ENCODE assay signal across 1 mouse cellular context in the genomic region with DNA sequence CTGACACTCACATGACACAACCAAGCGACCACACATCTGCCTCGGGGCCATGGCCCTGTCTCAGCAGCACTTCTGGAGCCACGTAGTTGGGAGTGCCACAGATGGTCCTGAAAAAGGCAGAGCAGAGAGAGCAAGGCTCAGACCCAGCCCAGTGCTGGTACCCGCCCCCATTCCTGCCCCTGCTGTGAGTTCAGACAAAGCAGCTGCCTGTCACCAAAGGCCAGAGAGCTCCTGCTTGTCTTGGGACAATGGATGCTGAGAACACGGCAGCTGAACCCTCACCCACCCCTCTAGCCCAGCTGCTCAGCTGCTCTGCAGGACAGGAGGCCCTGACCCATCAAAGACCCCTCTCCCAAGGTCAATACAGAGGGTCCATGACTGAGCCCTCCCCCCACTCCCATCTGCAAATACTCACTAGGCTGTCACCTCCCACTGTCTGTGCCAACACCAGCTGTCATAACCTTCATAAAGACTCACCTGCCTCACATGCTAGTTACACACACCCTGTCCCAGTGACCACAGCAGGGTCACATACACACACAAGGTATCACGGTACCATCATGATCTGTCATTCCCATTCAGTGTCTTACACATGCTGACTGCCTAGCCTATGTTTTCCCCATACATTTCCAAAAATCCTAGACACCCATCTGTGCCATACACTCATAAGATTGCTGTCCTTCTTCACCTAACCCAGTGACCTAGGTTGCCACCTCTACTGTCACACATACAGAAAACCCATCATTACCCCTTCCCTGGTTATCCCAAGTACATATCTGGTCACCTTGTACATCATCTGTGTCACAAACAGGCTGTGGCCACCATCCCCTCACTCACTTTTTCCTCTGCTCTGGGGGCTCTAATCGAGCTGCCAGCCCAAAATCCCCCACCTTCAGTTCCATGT.
TF ChIP-seq lines count a peak whose summit lies in the region.

No protein-coding gene starts in this region.

TF ChIP-seq in CH12.LX, 34 proteins besides CTCF, POLR2A, EP300 and RAD21 (continued from another document):
- TF ChIP-seq MAX (IDR thresholded peaks at IDR 0.05; ENCODE audit: low read length) (no peak), IRF4 (IDR thresholded peaks at IDR 0.05; ENCODE audit: low read depth, low read length) (no peak), SIN3A (IDR thresholded peaks at IDR 0.05; ENCODE audit: low read length) (no peak), UBTF (IDR thresholded peaks at IDR 0.05; ENCODE audit: low read depth, low read length) (no peak), GABPA (IDR thresholded peaks at IDR 0.05; ENCODE audit: insufficient replicate concordance, low read depth, low read length) (no peak), NELFE (IDR thresholded peaks at IDR 0.05; ENCODE audit: low read depth, low read length) (no peak), ZMIZ1 (IDR thresholded peaks at IDR 0.05; ENCODE audit: low read depth, low read length) (no peak), TCF12 (IDR thresholded peaks at IDR 0.05; ENCODE audit: low read depth, low read length) (no peak), MYC (IDR thresholded peaks at IDR 0.05; ENCODE audit: low read depth, low read length) (no peak), TBP (conservative IDR thresholded peaks at IDR 0.05; ENCODE audit: low read depth, low read length) (no peak), MAFK (IDR thresholded peaks at IDR 0.05; ENCODE audit: insufficient replicate concordance, low read length) (no peak)
